Mouse (Mus musculus) monocyte, adult 5-6 weeks (primary cell): Measurements from ENCODE around the gene Prl3b1. TPM values are rescaled to one million over a fixed set of nuclear protein-coding genes. Genes with fewer than 3 reads are reported as not detected.

Source experiments
- ATAC-seq: fragments of 153-309, 156-312 bp; replicated peaks from 2 replicates; pipeline ENCODE4 v1.8.0; 2017; ENCODE audit warnings: mild to moderate bottlenecking; ENCODE audit not compliant: low TSS enrichment, insufficient number of reproducible peaks, severe bottlenecking, poor library complexity, low FRiP score
- total RNA-seq: library from RNA; stranded (forward); fragments of 200-1000, 200-491, 200-594 nt; gene quantifications from 3 replicates; pipeline ENCODE4 v1.2.3, GENCODE M21; 2017

Prl3b1 gene
- total RNA-seq: not detected in 3 replicates

DNA sequence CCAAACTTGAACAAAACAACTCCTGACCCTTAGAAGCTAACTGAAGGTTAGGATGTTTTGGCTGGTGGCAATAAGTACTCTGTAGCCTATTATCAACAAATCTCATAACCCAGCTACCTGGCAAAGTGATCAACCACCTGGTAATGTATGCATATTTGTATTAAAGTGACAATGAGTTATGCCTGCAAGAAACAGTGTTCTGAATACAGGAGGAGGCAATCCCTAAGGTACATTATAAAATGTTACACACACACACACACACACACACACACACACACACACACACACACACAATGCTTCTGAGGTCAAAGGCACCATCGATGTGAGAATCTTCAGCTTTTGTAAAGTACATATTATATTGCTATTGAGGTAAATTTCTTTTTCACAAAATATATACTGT is at the start of gene Prl3b1:
Gene Prl3b1, plus strand, starts transcription at position 301 of the 400 bp plus-strand sequence.
- no peak for ATAC-seq

DNA sequence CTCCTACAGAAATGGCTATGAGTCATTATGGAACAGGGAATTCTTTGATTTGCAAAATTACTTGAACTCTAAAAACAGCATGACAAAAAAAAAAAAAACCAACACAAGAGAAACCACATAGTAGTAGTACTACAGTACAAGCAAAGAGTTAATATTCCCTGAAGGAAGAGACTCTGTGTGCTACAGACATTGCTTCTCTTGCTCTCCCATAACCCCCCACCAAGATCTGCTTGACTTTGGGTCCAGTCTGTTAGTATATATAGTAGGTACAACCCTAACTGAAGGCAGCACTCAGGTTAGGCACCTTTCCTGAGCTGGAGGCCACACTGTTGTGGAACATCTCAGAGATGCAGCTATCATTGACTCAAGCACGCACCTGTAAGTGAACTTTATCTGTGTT is 45.3 kb upstream of the Prl3b1 start, which contains the start of gene Prl3c1:
Gene Prl3c1, plus strand, starts transcription at position 301 of the 400 bp plus-strand sequence.
- ATAC-seq: no peak

GRCm38 (mm10) chr13:27259136-27259535 is 17.5 kb downstream of the Prl3b1 start, which contains the start of gene Prl3a1:
Gene Prl3a1 (plus strand): TSS chr13:27259436.
- ATAC-seq: no peak

Other genes starting within 250 kb of the Prl3b1 start
- gene Prl, start 184.3 kb upstream of the Prl3b1 start, total RNA-seq: not detected in 3 replicates
- gene Prl3d1, start 147.7 kb upstream of the Prl3b1 start, total RNA-seq: not detected in 3 replicates
- gene Prl3d2, start 120.1 kb upstream of the Prl3b1 start, total RNA-seq: not detected in 3 replicates
- not detected in 3 replicates for gene Prl3d3, start 85.1 kb upstream of the Prl3b1 start, total RNA-seq
- not detected in 3 replicates for gene Prl3c1, start 45.2 kb upstream of the Prl3b1 start, total RNA-seq
- gene Prl3a1, start 17.6 kb downstream of the Prl3b1 start, total RNA-seq: not detected in 3 replicates
- gene Prl6a1, start 70.8 kb downstream of the Prl3b1 start, total RNA-seq: not detected in 3 replicates
- gene Prl8a2, start 103.8 kb downstream of the Prl3b1 start, total RNA-seq: not detected in 3 replicates
- gene Prl2b1, start 149.0 kb downstream of the Prl3b1 start, total RNA-seq: not detected in 3 replicates
- not detected in 3 replicates for gene Prl8a6, start 196.8 kb downstream of the Prl3b1 start, total RNA-seq